Mouse (Mus musculus) cerebellum, adult 2 months (tissue): ENCODE measurements at regions not wholly inside any gene's neighbourhood (a gene's known extent, or its start where the extent isn't known, plus 50 kb on each side); places are given as distances from the start of the nearest gene placed in this dataset.

Source experiments
- CTCF ChIP-seq: fragments of 200-500 bp; IDR thresholded peaks from 2 replicates; pipeline ENCODE4 v1.5.1; 2011; ENCODE audit warnings: low read depth, mild to moderate bottlenecking, control low read depth, low read length, moderate library complexity, borderline replicate concordance; ENCODE audit not compliant: insufficient read depth
- POLR2A ChIP-seq: fragments of 200-500 bp; IDR thresholded peaks from 2 replicates; pipeline ENCODE4 v1.6.1; 2011; ENCODE audit warnings: low read length, control low read depth, borderline replicate concordance; ENCODE audit not compliant: insufficient read depth

- no peak for TF ChIP-seq CTCF
- no peak for TF ChIP-seq POLR2A
Observed at GRCm38 (mm10) chr7:111373380-111374173, 290.7 kb upstream of the Eif4g2 start.
